Comparison of ENCODE assay signal across 7 mouse cellular contexts in genomic region chr17:26662978-26663683, GRCm38 (mm10). TPM values are rescaled to one million over a fixed set of nuclear protein-coding genes. Genes with fewer than 3 reads are reported as not detected.
A peak's percentile ranks its signal among the peaks of the same experiment; 100 is the strongest.
DNase-seq lines count a peak whose midpoint lies in the region; ATAC-seq lines count a peak whose summit lies in the region.

Gene Atp6v0e, plus strand, starts transcription at chr17:26663231.

- peak; percentile 92 for ATAC-seq in intestine, embryonic 15.5 days

- H3K4me1 ChIP-seq in intestine, embryonic 15.5 days (replicated peaks) = peaks cover 14% of the 10 kb centered on the region
- H3K4me1 ChIP-seq in midbrain, embryonic 10.5 days = peaks cover 23% of the 10 kb centered on the region

- WGBS in intestine, embryonic 15.5 days = 2% methylated on average over 28 of the region's 28 CpGs
- whole genome bisulfite sequencing in midbrain, embryonic 10.5 days = 2% methylated on average over 28 of the region's 28 CpGs

- peak within 1 kb of the TSS; percentile 23; the same call in 1 of the 2 replicates for H3K27ac ChIP-seq in intestine, embryonic 15.5 days
- peak within 1 kb of the TSS; percentile 84 for H3K27ac ChIP-seq in midbrain, embryonic 10.5 days (replicated peaks)

- H3K9ac ChIP-seq in intestine, embryonic 15.5 days = peak within 1 kb of the TSS; percentile 49

- peak; percentile 93 to 97 for DNase-seq in adrenal gland, adult 18-20 months (ENCODE audit: low spot score in 2 of 2)
- peak; percentile 99 for DNase-seq in embryo, embryonic 11 days
- DNase-seq in gastrocnemius, postnatal 36 days = peak; percentile 88 to 95
- peak; percentile 93 to 98 for DNase-seq in left cerebral cortex, postnatal 25 days (ENCODE audit: low spot score in 2 of 2)
- DNase-seq in midbrain, embryonic 10.5 days (ENCODE audit: low spot score) = peak; percentile 95
- DNase-seq in right cerebral cortex, postnatal 4 days = peak; percentile 100

- no peaks in the 10 kb centered on the region for H3K27me3 ChIP-seq in intestine, embryonic 15.5 days (replicated peaks)
- H3K27me3 ChIP-seq in midbrain, embryonic 10.5 days (ENCODE audit: low read depth, poor library complexity, severe bottlenecking) = no peaks in the 10 kb centered on the region; the same call in 1 of the 2 replicates

- intact Hi-C loops in gastrocnemius, postnatal 36 days (cut with DNase I) = loop anchor here (10.0 kb wide), 1 partner anchor 112 kb away; no protein-coding TSS in a partner anchor
- intact Hi-C loops in left cerebral cortex, postnatal 25 days (cut with DNase I) = loop anchor here (5.0 kb wide), 1 partner anchor 54 kb away; the partner anchor contains the start of gene Crebrf

- no peaks in the 10 kb centered on the region for H3K36me3 ChIP-seq in intestine, embryonic 15.5 days
- H3K36me3 ChIP-seq in midbrain, embryonic 10.5 days = 0 out of 2 replicates have a peak, but pooled peaks cover 1% of the 10 kb centered on the region

- H3K4me3 ChIP-seq in intestine, embryonic 15.5 days (replicated peaks) = peak within 1 kb of the TSS; percentile 59
- H3K4me3 ChIP-seq in midbrain, embryonic 10.5 days = peak within 1 kb of the TSS; percentile 78

- H3K4me2 ChIP-seq in intestine, embryonic 15.5 days (replicated peaks) = peak within 1 kb of the TSS; percentile 78

- no peaks in the 10 kb centered on the region for H3K9me3 ChIP-seq in intestine, embryonic 15.5 days
- H3K9me3 ChIP-seq in midbrain, embryonic 10.5 days (replicated peaks) = no peaks in the 10 kb centered on the region

RNA-seq across cellular contexts. Expression of gene Atp6v0e, which starts in this region (rescaled TPM):
- 100 to 1,000 TPM; 215 to 234 TPM for total RNA-seq in adrenal gland, adult 18-20 months (2021)
- 10 to 100 TPM; 32.7 to 34.6 TPM for total RNA-seq in gastrocnemius, postnatal 36 days (2021)
- 259 and 286 TPM in 2 replicates for polyA plus RNA-seq in intestine, embryonic 15.5 days (2015; fragmentation: Nextera tagmentation; extraction: Ambion mirVana)
- total RNA-seq in left cerebral cortex, postnatal 25 days (2021) = 10 to 100 TPM; 40.7 to 41.7 TPM
- 117 and 122 TPM in 2 replicates for polyA plus RNA-seq in midbrain, embryonic 10.5 days (2016; fragmentation: Nextera tagmentation; extraction: Ambion mirVana)

Comparison
In these comparisons a context has a peak if more than half of its experiments do, and no peak if none do; other contexts are left out.
1. Peak in every context shown above with its lines: DNase-seq, ATAC-seq, H3K4me3 ChIP-seq and H3K27ac ChIP-seq.
2. RNA of gene Atp6v0e (total RNA-seq): 215 to 234 TPM in adrenal gland, adult 18-20 months; 40.7 to 41.7 TPM in left cerebral cortex, postnatal 25 days and 32.7 to 34.6 TPM in gastrocnemius, postnatal 36 days; every median in the first group is over 4 times any median in the second.